Mouse (Mus musculus) CH12.LX (cell line): ENCODE measurements at regions not wholly inside any gene's neighbourhood (a gene's known extent, or its start where the extent isn't known, plus 50 kb on each side); places are given as distances from the start of the nearest gene placed in this dataset.

Experiments used
- CTCF ChIP-seq, 2 experiments: IDR thresholded peaks in 1 of 2; conservative IDR thresholded peaks in 1 of 2; 2 replicates each; pipeline ENCODE4 v1.5.1; 2011 to 2012; ENCODE audit warnings: low read depth in 2 of 2, low read length in 2 of 2, improper control_type of control experiment in 1 of 2, inconsistent platforms in 1 of 2, mild to moderate bottlenecking in 1 of 2, moderate library complexity in 1 of 2
- MAX ChIP-seq: IDR thresholded peaks from 2 replicates; pipeline ENCODE4 v1.6.1; 2011; ENCODE audit warnings: low read length, improper control_type of control experiment
- POLR2A ChIP-seq: IDR thresholded peaks from 2 replicates; pipeline ENCODE4 v1.6.1; 2011; ENCODE audit warnings: low read depth, mild to moderate bottlenecking, improper control_type of control experiment, low read length
- USF1 ChIP-seq: IDR thresholded peaks from 2 replicates; pipeline ENCODE4 v1.6.1; 2014; ENCODE audit warnings: low read depth, mild to moderate bottlenecking, inconsistent platforms, low read length, improper control_type of control experiment

DNA sequence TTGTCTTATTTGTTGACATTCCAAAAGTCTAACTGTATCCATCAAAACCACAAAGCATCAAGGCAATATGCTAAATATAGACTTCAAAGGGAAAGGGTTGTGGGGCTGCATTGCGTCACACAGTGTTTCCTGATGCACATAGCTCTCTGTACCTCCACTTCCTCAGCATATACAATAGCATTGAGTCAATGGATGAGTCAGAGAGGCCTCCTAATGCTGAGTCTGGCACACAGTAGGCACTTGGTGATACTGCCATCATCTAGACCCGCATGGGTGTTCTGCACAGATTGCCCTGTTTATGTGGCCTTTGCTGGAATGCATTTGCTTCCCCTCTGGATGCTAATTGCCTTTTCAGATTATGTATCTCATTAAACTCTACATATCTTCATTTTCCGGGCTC is 91.0 kb upstream of the Dpp6 start:
- TF ChIP-seq MAX (no peak), CTCF (conservative IDR thresholded peaks at IDR 0.05 in 1 of 2, IDR thresholded peaks at IDR 0.05 in 1 of 2; ENCODE audit: low read depth in 2 of 2, low read length in 2 of 2) (no peak), POLR2A (no peak), USF1 (no peak)
